Comparison of ENCODE assay signal across 16 mouse cellular contexts in the genomic region with DNA sequence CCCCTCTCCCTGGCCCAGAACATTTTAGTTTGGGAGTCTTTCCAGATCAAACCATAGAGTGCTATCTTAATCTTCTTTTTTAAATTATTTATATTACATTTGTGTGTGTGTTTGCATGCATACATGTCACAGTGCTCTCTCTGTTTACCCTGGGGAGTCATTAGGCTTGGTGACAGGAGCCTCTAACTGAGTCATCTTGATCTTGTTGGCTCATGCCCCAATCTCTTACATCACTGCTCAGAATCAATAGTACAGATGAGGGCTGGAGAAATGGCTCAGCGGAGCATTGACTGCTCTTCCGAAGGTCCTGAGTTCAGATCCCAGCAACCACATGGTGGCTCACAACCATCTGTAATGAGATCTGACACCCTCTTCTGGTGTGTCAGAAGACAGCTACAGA.
"Had no signal": no experiment of that assay in that cellular context is flagged by ENCODE, and none has a peak within 500 bp of the region (broad histone marks: within the 10 kb centered on the region; RNA-seq: fewer than 3 reads in every experiment).

No protein-coding gene starts in this region.

- H3K27ac ChIP-seq: liver, embryonic 15.5 days; lung, embryonic 15.5 days; macrophage; midbrain, embryonic 13.5 days; midbrain, embryonic 15.5 days; neural tube, embryonic 12.5 days had no signal

- H3K4me3 ChIP-seq: liver, embryonic 15.5 days; lung, embryonic 15.5 days; megakaryocyte, embryonic 14.5 days; midbrain, embryonic 13.5 days; midbrain, embryonic 15.5 days; neural tube, embryonic 12.5 days had no signal

- H3K4me2 ChIP-seq: liver, embryonic 15.5 days; lung, embryonic 15.5 days; midbrain, embryonic 11.5 days; midbrain, embryonic 13.5 days; midbrain, embryonic 15.5 days; neural tube, embryonic 12.5 days had no signal

- H3K9ac ChIP-seq: liver, embryonic 15.5 days; liver, postnatal 0 days; lung, embryonic 15.5 days; midbrain, embryonic 13.5 days; midbrain, embryonic 15.5 days; neural tube, embryonic 12.5 days had no signal

- H3K4me1 ChIP-seq: midbrain, embryonic 15.5 days; neural tube, embryonic 12.5 days had no signal

- H3K9me3 ChIP-seq: liver, embryonic 15.5 days; lung, embryonic 15.5 days; megakaryocyte, embryonic 14.5 days; midbrain, embryonic 13.5 days; midbrain, embryonic 15.5 days; neural tube, embryonic 12.5 days had no signal

- H3K27me3 ChIP-seq: lung, embryonic 15.5 days; midbrain, embryonic 13.5 days; midbrain, embryonic 15.5 days; neural tube, embryonic 12.5 days had no signal

- DNase-seq: liver, postnatal 0 days; lung, adult 2 months; lung, postnatal 14 days; lung, postnatal 36 days; right cerebral cortex, postnatal 14 days; thymus, adult 2 months; thymus, postnatal 14 days; thymus, postnatal 36 days had no signal

- H3K36me3 ChIP-seq: liver, embryonic 15.5 days; lung, embryonic 15.5 days; midbrain, embryonic 13.5 days; midbrain, embryonic 15.5 days; neural tube, embryonic 12.5 days had no signal
